Mouse (Mus musculus) erythroblast, embryonic 14.5 days (primary cell): ENCODE data around the gene Cxxc4. TPM values are rescaled to one million over a fixed set of nuclear protein-coding genes. Genes with fewer than 3 reads are reported as not detected.

ENCODE experiments used
- H3K27me3 ChIP-seq: 2 replicates; pipeline ENCODE4 v1.6.1; 2012; ENCODE audit warnings: inconsistent platforms; ENCODE audit not compliant: control insufficient read depth
- H3K36me3 ChIP-seq: 2 replicates; pipeline ENCODE4 v1.6.1; 2012; ENCODE audit warnings: mild to moderate bottlenecking, inconsistent platforms; ENCODE audit not compliant: control insufficient read depth
- H3K4me1 ChIP-seq: 2 replicates; pipeline ENCODE4 v1.6.1; 2012; ENCODE audit warnings: inconsistent platforms; ENCODE audit not compliant: control insufficient read depth
- H3K4me3 ChIP-seq: replicated peaks from 2 replicates; pipeline ENCODE3; 2012; ENCODE audit warnings: moderate library complexity, mild to moderate bottlenecking, inconsistent platforms
- H3K9me3 ChIP-seq: 2 replicates; pipeline ENCODE4 v1.6.1; 2012; ENCODE audit warnings: low read length, inconsistent platforms, mixed read lengths; ENCODE audit not compliant: control insufficient read depth
- GATA1 ChIP-seq: IDR thresholded peaks from 2 replicates; pipeline ENCODE4 v1.6.1; 2012; ENCODE audit warnings: low read length, inconsistent platforms, mixed read lengths
- TAL1 ChIP-seq: IDR thresholded peaks from 3 replicates; pipeline ENCODE4 v1.6.1; 2012; ENCODE audit warnings: low read length, inconsistent platforms, mixed read lengths
- polyA plus RNA-seq: library from polyadenylated mRNA; stranded (reverse); fragments of >175 nt; gene quantifications from 2 replicates; pipeline ENCODE4 v1.2.3, GENCODE M21; 2012

Cxxc4 gene
- polyA plus RNA-seq, 1 experiment, result 0.01 TPM

GRCm38 (mm10) chr3:134223956-134224355, 12.3 kb upstream of the Cxxc4 start:
- no peak for TF ChIP-seq TAL1
- TF ChIP-seq GATA1, result no peak
- H3K9me3 ChIP-seq, result no peaks in the 10 kb centered on the region
- H3K27me3 ChIP-seq, result no peaks in the 10 kb centered on the region
- no peaks in the 10 kb centered on the region for H3K4me1 ChIP-seq
- no peak overlapping the region for H3K4me3 ChIP-seq
- no peaks in the 10 kb centered on the region for H3K36me3 ChIP-seq

- Histone ChIP-seq H3K36me3 (no peaks in the 10 kb centered on the region), H3K4me3 (no peak overlapping the region), H3K27me3 (no peaks in the 10 kb centered on the region), H3K4me1 (no peaks in the 10 kb centered on the region), H3K9me3 (no peaks in the 10 kb centered on the region)
- TF ChIP-seq TAL1, result no peak
- no peak for TF ChIP-seq GATA1
Measured at GRCm38 (mm10) chr3:134225928-134226327, 10.4 kb upstream of the Cxxc4 start.

- Histone ChIP-seq H3K27me3 (peaks cover 37% of the 10 kb centered on the region), H3K4me1 (no peaks in the 10 kb centered on the region), H3K9me3 (no peaks in the 10 kb centered on the region), H3K4me3 (no peak overlapping the region), H3K36me3 (no peaks in the 10 kb centered on the region)
- TF ChIP-seq TAL1 (no peak), GATA1 (no peak)
Measured at GRCm38 (mm10) chr3:134232753-134233152, 3.5 kb upstream of the Cxxc4 start.

- H3K9me3 ChIP-seq, result no peaks in the 10 kb centered on the region; the same call in 1 of the 2 replicates
- H3K36me3 ChIP-seq, result no peaks in the 10 kb centered on the region
- H3K4me3 ChIP-seq, result peak overlapping the region; percentile 28
- peaks cover 67% of the 10 kb centered on the region for H3K27me3 ChIP-seq
- TF ChIP-seq TAL1 (no peak), GATA1 (no peak)
- no peaks in the 10 kb centered on the region for H3K4me1 ChIP-seq
Measured at GRCm38 (mm10) chr3:134235491-134236413, 532 bp upstream of the Cxxc4 start.

GRCm38 (mm10) chr3:134237113-134237805, 975 bp downstream of the Cxxc4 start:
- H3K9me3 ChIP-seq, result no peaks in the 10 kb centered on the region; the same call in 1 of the 2 replicates
- TF ChIP-seq GATA1 (no peak), TAL1 (no peak)
- peaks cover 82% of the 10 kb centered on the region for H3K27me3 ChIP-seq
- no peaks in the 10 kb centered on the region for H3K36me3 ChIP-seq
- H3K4me1 ChIP-seq, result no peaks in the 10 kb centered on the region
- H3K4me3 ChIP-seq, result no peak overlapping the region

- no peaks in the 10 kb centered on the region; the same call in 1 of the 2 replicates for H3K9me3 ChIP-seq
- H3K4me1 ChIP-seq, result no peaks in the 10 kb centered on the region
- TF ChIP-seq GATA1 (no peak), TAL1 (no peak)
- H3K36me3 ChIP-seq, result no peaks in the 10 kb centered on the region
- no peak overlapping the region for H3K4me3 ChIP-seq
- H3K27me3 ChIP-seq, result peaks cover 83% of the 10 kb centered on the region
Measured at GRCm38 (mm10) chr3:134238621-134239310, 2.5 kb downstream of the Cxxc4 start.

- Histone ChIP-seq H3K4me3 (peak overlapping the region; percentile 29), H3K27me3 (peaks cover 82% of the 10 kb centered on the region), H3K9me3 (no peaks in the 10 kb centered on the region; the same call in 1 of the 2 replicates), H3K36me3 (no peaks in the 10 kb centered on the region), H3K4me1 (no peaks in the 10 kb centered on the region)
- no peak for TF ChIP-seq TAL1
- no peak for TF ChIP-seq GATA1
Measured at GRCm38 (mm10) chr3:134239321-134239970, 3.2 kb downstream of the Cxxc4 start.

GRCm38 (mm10) chr3:134239971-134240717, 3.9 kb downstream of the Cxxc4 start:
- Histone ChIP-seq H3K27me3 (peaks cover 75% of the 10 kb centered on the region), H3K9me3 (no peaks in the 10 kb centered on the region; the same call in 1 of the 2 replicates), H3K4me1 (no peaks in the 10 kb centered on the region), H3K4me3 (peak overlapping the region; percentile 34), H3K36me3 (no peaks in the 10 kb centered on the region)
- no peak for TF ChIP-seq GATA1
- TF ChIP-seq TAL1, result no peak
